Mouse (Mus musculus) midbrain, embryonic 11.5 days (tissue): ENCODE data around the gene Fam185a. TPM values are rescaled to one million over a fixed set of nuclear protein-coding genes. Genes with fewer than 3 reads are reported as not detected.

ENCODE experiments used
- polyA plus RNA-seq: library from polyadenylated mRNA; unstranded; fragments of >200 nt; fragmentation: Nextera tagmentation; extraction: Ambion mirVana; gene quantifications from 2 replicates; pipeline ENCODE4 v1.2.1, GENCODE M21; 2014

The Fam185a gene
- polyA plus RNA-seq, 1 experiment from 2014 or later, result 4.7 TPM

Other genes starting within 250 kb of the Fam185a start
- 2.4 TPM in 2 replicates for gene Gsap, start 238.7 kb upstream of the Fam185a start, polyA plus RNA-seq
- gene Fgl2, start 52.3 kb upstream of the Fam185a start, polyA plus RNA-seq, result 2.5 and 2.6 TPM in 2 replicates
- 0.32 TPM in 1 of 2 replicates, not detected in the other for gene Ccdc146, start 281 bp upstream of the Fam185a start, polyA plus RNA-seq
- 14.0 and 17.0 TPM in 2 replicates for gene Lrrc17, start 118.6 kb downstream of the Fam185a start, polyA plus RNA-seq
- gene Fbxl13, start 220.7 kb downstream of the Fam185a start, polyA plus RNA-seq, result 0.08 and 0.30 TPM in 2 replicates
- 93.1 and 98.3 TPM in 2 replicates for gene Armc10, start 220.9 kb downstream of the Fam185a start, polyA plus RNA-seq